Mouse (Mus musculus): ENCODE results near the gene Pkd1. TPM values are rescaled to one million over a fixed set of nuclear protein-coding genes. Genes with fewer than 3 reads are reported as not detected.

Pkd1 gene
- polyA plus RNA-seq, 1 experiment, result 22.3 TPM

DNA sequence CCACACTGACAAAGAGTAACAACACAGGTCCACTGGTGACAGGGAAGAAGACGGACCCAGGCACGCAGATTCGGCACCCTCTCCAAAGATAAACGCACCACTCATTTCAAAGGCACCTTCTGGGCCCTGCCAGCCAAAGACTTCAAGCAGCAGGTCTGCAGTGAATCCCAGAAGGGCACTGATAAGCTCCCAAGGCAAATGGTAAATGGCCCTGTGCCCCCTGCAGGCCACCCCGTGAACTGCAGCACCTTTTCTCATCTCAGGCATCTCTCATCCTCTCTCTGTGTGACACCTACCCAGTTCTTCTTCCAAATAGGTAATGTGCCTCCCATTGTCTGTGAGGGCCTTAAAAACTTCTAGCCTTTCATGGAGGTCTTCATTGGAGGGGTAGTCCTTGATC lies 79.0 kb downstream of the Pkd1 start:
- Histone ChIP-seq H3K4me1 (ENCODE audit: control insufficient read depth, insufficient read depth, low read length) (peaks cover 11% of the 10 kb centered on the region), H3K4me3 (ENCODE audit: insufficient read depth, low read length) (no peak overlapping the region), H3K27ac (ENCODE audit: insufficient read depth, low read depth, low read length) (no peak overlapping the region)
- TF ChIP-seq CTCF (IDR thresholded peaks at IDR 0.05; ENCODE audit: low read depth, low read length) (peak; percentile 80), POLR2A (IDR thresholded peaks at IDR 0.05; ENCODE audit: borderline replicate concordance, low read depth, low read length) (no peak)

DNA sequence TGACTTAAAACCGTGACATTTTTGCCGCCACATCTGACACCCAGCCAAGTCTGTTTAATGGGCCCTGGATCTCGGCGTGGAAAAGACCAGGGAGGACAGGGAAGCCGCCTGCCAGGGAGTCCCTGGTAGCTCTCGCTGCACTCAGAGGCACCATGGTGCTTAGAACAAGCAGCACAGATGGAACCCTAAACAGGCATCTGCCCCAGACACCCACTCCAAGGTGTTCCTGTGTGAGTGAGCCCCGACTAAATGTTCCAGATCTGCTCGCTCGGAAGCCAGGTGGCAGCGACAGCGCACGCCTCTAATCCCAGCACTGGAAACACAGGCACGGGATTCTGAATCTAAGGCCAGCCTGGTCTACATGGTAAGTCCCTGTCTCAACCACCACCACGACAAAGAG lies 80.4 kb downstream of the Pkd1 start:
- peaks cover 11% of the 10 kb centered on the region for H3K4me1 ChIP-seq (ENCODE audit: control insufficient read depth, insufficient read depth, low read length)
- TF ChIP-seq POLR2A (IDR thresholded peaks at IDR 0.05; ENCODE audit: borderline replicate concordance, low read depth, low read length), result no peak
- no peak for TF ChIP-seq CTCF (IDR thresholded peaks at IDR 0.05; ENCODE audit: low read depth, low read length)
- no peak overlapping the region for H3K27ac ChIP-seq (ENCODE audit: insufficient read depth, low read depth, low read length)
- H3K4me3 ChIP-seq (ENCODE audit: insufficient read depth, low read length), result no peak overlapping the region

DNA sequence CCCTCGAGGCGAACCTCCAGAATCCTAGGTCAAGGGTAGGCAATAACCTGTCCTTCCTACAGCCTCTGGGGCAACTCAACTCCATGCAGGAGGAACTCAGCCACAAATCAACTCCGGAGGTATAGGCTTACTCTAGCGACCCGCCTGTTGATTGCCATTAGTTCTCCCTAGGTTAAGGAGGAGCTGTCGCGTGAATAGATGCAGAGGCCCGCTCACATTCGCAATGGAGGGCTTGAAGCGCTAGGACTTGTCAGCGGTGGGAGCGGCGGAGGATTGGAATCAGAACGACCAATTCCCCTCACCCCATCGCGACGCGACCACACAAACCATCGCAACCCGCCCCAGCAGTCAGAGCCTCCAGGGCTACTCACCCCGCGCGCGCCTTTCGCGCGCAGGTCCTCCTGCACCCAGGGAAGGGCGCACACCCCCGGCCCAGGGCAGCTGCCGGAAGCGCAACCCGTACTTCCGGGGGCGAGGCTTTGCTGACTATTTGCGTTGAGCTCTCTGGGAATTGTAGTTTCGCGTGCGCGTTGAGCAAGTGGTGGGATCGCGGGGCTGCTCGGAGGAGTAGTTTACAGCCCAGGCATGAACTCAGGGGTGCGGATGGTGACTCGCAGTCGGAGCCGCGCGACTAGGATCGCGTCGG lies 82.7 kb downstream of the Pkd1 start, which contains the start of the genes Tsc2 and Nthl1:
Tsc2 (minus strand) TSS at position 464 of the 646 bp plus-strand sequence.
Nthl1 (plus strand) TSS at position 514 of the 646 bp plus-strand sequence.
- peaks cover 13% of the 10 kb centered on the region for H3K4me1 ChIP-seq (ENCODE audit: control insufficient read depth, insufficient read depth, low read length)
- peak within 1 kb of the TSS; percentile 31 for H3K27ac ChIP-seq (ENCODE audit: insufficient read depth, low read depth, low read length)
- peak within 1 kb of the TSS; percentile 84 for H3K4me3 ChIP-seq (ENCODE audit: insufficient read depth, low read length)
- TF ChIP-seq POLR2A (IDR thresholded peaks at IDR 0.05; ENCODE audit: borderline replicate concordance, low read depth, low read length) (peak; percentile 66; the same call in 1 of the 2 replicates), CTCF (IDR thresholded peaks at IDR 0.05; ENCODE audit: low read depth, low read length) (no peak)

DNA sequence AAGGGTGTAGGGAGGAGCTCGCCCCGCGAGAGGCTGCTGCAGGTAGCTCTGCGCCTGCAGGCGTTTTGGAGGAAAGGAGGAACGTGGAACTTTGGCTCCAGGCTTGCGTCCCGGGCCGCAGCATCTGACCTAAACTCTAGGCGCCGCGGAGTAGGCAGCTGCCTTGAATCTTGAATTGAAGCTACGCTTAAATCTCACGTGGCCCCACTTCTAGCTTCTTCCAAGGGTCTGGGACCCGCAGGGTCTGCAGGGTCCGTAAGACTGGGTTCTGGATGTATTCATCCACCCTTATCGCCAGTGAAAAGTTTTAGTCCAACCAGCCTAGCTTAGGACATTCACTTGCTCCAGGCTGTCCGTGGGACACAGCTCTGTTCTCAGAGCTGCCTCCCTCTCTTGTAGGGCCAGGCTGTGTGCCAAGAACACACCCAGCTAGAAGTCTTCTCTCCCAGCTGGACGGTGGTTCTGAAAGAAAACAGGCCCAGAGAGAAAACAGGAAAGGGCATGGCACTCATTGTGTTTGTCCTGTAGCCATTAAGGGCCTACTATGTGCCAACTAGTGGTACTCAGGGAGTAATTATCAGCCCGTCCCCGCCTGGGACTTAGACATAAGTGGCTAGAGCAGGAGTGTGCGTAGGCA lies 83.3 kb downstream of the Pkd1 start:
- peaks cover 13% of the 10 kb centered on the region for H3K4me1 ChIP-seq (ENCODE audit: control insufficient read depth, insufficient read depth, low read length)
- peak overlapping the region; percentile 31 for H3K27ac ChIP-seq (ENCODE audit: insufficient read depth, low read depth, low read length)

DNA sequence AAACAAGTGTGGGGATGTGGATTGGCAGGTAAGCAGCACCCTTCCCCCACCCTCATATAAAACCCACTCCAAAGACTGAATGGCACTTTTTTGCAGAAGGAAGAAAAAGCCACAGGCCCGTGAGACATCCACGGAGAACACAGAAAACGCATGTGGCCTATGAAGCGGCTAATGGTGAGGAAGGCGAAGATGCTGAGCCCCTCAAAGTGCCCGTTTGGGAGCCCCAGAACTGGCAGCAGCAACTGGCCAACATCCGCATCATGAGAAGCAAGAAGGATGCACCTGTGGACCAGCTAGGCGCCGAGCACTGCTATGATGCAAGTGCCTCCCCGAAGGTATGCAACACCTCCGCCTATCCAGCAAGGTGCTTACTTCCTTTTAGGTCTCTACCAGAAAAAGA lies 84.2 kb downstream of the Pkd1 start:
- no peak for TF ChIP-seq CTCF (IDR thresholded peaks at IDR 0.05; ENCODE audit: low read depth, low read length)
- TF ChIP-seq POLR2A (IDR thresholded peaks at IDR 0.05; ENCODE audit: borderline replicate concordance, low read depth, low read length), result no peak
- Histone ChIP-seq H3K4me3 (ENCODE audit: insufficient read depth, low read length) (no peak overlapping the region), H3K4me1 (ENCODE audit: control insufficient read depth, insufficient read depth, low read length) (peaks cover 13% of the 10 kb centered on the region), H3K27ac (ENCODE audit: insufficient read depth, low read depth, low read length) (no peak overlapping the region)

More for the DNA sequence above, 83.3 kb downstream of the Pkd1 start:
- peak overlapping the region; percentile 84 for H3K4me3 ChIP-seq (ENCODE audit: insufficient read depth, low read length)
- no peak for TF ChIP-seq POLR2A (IDR thresholded peaks at IDR 0.05; ENCODE audit: borderline replicate concordance, low read depth, low read length)
- TF ChIP-seq CTCF (IDR thresholded peaks at IDR 0.05; ENCODE audit: low read depth, low read length), result no peak

DNA sequence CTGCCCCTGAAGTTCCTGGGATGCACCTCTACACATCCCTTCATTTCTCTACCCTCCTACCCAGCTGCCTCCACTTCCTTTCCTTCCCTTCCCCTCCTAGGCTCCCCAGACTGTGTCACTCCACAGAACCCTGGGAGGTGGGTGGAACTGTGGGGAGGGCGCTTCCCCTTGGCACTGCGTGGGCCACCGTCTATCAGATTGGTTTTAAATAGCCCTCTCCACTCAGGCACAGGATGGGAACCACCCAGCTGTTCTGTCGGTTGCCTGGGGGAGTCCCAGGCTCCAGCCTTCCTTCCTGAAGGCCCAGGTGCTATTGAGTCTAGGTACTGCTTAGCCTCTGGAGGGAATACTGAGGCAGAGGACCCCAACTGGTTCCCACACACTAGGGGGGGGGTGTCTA lies 85.4 kb downstream of the Pkd1 start:
- Histone ChIP-seq H3K4me3 (ENCODE audit: insufficient read depth, low read length) (no peak overlapping the region), H3K27ac (ENCODE audit: insufficient read depth, low read depth, low read length) (no peak overlapping the region), H3K4me1 (ENCODE audit: control insufficient read depth, insufficient read depth, low read length) (peaks cover 13% of the 10 kb centered on the region)
- TF ChIP-seq POLR2A (IDR thresholded peaks at IDR 0.05; ENCODE audit: borderline replicate concordance, low read depth, low read length) (no peak), CTCF (IDR thresholded peaks at IDR 0.05; ENCODE audit: low read depth, low read length) (no peak)

DNA sequence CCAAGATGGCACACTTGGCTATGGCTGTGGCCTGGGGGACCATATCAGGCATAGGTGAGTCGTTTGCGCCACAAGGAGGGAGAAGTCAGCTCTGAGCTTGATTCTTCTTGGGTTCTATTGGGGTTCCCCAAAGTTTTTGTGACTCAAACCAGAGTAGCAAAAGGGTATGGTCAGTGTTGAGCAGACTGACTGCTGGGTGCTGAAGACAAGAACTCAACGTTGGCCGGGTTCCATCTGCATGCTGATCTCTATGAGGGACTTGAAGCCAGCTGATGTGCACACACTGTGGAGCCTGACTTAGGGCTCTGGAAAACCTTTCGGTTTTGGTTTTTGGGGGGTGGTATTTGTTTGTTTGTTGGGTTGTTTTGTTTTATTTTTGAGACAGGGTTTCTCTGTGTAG lies 86.1 kb downstream of the Pkd1 start:
- Histone ChIP-seq H3K4me1 (ENCODE audit: control insufficient read depth, insufficient read depth, low read length) (peaks cover 13% of the 10 kb centered on the region), H3K4me3 (ENCODE audit: insufficient read depth, low read length) (no peak overlapping the region), H3K27ac (ENCODE audit: insufficient read depth, low read depth, low read length) (no peak overlapping the region)
- TF ChIP-seq POLR2A (IDR thresholded peaks at IDR 0.05; ENCODE audit: borderline replicate concordance, low read depth, low read length), result no peak
- no peak for TF ChIP-seq CTCF (IDR thresholded peaks at IDR 0.05; ENCODE audit: low read depth, low read length)

DNA sequence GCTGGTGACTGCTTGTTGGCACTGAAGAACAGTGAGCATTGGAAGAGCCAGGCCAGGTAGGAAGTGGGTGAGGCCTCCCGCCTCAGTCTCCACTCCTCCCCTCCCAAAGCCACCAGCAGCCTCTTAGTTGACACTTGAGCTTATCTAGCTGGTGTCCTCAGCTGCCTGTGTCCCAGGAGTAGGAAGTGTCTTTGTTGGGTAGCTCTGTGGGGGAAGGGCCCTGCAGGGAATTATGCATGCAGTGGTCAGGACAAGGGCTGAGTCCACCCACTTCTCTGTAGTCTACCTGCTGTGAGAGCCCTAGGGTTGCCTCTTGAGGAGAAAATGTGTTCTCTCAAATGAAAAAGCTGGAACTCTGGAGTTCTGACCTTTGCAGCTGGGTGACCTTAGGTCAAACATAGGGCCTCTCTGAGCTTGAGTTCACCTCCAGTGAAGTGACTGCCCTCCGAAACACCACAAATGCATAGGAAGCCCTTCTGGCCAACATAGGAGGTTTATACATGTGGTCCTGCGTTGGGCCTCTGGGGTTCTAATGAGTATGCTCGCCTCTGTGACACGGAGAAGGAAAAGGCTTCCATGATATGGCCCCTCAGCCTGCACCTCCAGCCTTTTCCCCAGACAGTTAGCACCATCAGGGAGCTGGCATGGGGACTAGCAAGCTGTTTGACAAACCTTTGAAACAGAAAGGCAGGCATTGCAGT lies 87.3 kb downstream of the Pkd1 start:
- peaks cover 9% of the 10 kb centered on the region; the same call in 1 of the 2 replicates for H3K4me1 ChIP-seq (ENCODE audit: control insufficient read depth, insufficient read depth, low read length)
- TF ChIP-seq CTCF (IDR thresholded peaks at IDR 0.05; ENCODE audit: low read depth, low read length) (no peak), POLR2A (IDR thresholded peaks at IDR 0.05; ENCODE audit: borderline replicate concordance, low read depth, low read length) (no peak)
- H3K4me3 ChIP-seq (ENCODE audit: insufficient read depth, low read length), result no peak overlapping the region
- no peak overlapping the region for H3K27ac ChIP-seq (ENCODE audit: insufficient read depth, low read depth, low read length)

DNA sequence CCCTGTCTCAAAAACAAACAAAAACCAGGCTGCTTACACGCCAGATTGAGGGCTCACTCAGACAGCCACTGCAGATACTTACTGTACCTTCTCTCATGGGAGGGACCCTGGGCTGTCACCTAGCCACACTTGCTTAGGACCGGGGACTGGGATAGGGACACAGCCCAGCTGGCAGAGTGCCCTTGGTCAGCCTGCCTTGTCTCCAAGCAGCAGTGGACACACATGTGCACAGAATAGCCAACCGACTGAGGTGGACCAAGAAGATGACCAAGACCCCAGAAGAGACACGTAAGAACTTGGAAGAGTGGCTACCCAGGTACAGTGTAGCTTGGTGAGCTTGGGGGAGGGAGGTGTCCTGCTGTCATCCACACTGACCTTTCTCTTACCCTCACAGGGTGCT lies 88.6 kb downstream of the Pkd1 start:
- TF ChIP-seq CTCF (IDR thresholded peaks at IDR 0.05; ENCODE audit: low read depth, low read length), result no peak
- TF ChIP-seq POLR2A (IDR thresholded peaks at IDR 0.05; ENCODE audit: borderline replicate concordance, low read depth, low read length), result no peak
- Histone ChIP-seq H3K4me3 (ENCODE audit: insufficient read depth, low read length) (no peak overlapping the region), H3K27ac (ENCODE audit: insufficient read depth, low read depth, low read length) (no peak overlapping the region), H3K4me1 (ENCODE audit: control insufficient read depth, insufficient read depth, low read length) (peaks cover 6% of the 10 kb centered on the region; the same call in 1 of the 2 replicates)

DNA sequence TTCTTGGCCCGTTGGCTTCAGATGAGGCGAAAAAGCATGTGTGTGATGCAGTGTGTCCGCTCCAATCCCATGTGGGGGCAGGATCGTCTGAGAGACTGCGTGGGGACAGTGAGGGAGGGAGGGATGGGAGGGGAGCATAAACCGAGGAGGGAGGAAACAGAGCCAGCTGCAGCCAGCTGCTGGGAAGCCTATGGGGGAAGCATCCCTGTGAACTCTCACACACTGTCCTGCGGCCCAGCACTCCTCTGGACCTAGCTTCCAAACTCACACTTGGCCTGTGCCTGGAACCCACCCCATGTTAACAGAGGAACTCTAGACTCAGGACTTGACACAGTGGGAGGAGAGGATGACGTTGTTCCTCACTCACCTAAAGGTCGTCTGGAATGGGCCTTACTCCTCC lies 89.2 kb downstream of the Pkd1 start:
- H3K4me1 ChIP-seq (ENCODE audit: control insufficient read depth, insufficient read depth, low read length), result peaks cover 2% of the 10 kb centered on the region; the same call in 1 of the 2 replicates
- no peak overlapping the region for H3K27ac ChIP-seq (ENCODE audit: insufficient read depth, low read depth, low read length)
- TF ChIP-seq CTCF (IDR thresholded peaks at IDR 0.05; ENCODE audit: low read depth, low read length) (no peak), POLR2A (IDR thresholded peaks at IDR 0.05; ENCODE audit: borderline replicate concordance, low read depth, low read length) (no peak)
- H3K4me3 ChIP-seq (ENCODE audit: insufficient read depth, low read length), result no peak overlapping the region
